Mouse (Mus musculus): ENCODE measurements around the gene Ntm. TPM values are rescaled to one million over a fixed set of nuclear protein-coding genes. Genes with fewer than 3 reads are reported as not detected.
A peak's percentile ranks its signal among the peaks of the same experiment; 100 is the strongest.

Ntm gene
- total and polyA plus RNA-seq, 2 experiments from 2014 or later: 162 to 235 TPM

DNA sequence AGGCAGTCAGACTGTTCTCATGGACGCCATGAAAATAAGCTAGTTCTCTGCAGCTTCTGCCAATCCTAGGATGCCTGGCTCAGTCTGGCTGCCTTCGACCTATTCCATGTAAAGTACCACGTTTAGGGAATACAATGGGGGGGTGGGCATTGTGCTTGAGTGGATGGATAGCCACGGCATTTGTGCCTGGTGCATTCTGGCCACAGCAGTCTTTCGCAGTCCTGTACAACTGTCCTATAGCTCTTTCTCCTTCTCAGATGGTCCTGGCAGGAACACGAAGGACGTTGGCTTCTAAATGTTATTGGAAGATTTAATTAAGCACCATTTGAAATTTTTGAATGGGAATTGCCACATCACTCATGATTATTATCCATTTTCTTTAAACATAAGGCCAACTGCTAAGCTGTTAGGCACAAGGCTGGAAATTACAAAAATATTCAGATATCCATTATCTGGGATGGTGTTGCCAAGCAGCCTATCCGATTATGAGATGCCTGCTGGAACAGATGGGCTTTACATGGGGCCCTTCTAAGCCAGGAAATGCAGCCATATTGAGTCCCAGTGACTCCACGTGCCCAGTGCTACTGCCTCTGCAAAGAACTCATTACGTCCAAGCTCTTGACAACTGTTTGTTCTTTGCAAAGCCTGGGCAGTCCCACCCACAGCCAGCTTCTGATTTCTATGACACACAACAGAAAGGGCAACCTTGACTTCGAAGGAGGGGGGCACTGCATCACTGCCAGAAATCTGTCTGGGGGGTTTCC lies 190.1 kb downstream of the Ntm start:
- Histone ChIP-seq H3K4me1 (ENCODE audit: insufficient read depth) (no peaks in the 10 kb centered on the region), H3K4me2 (ENCODE audit: low read depth) (no peak overlapping the region), H3K9ac (no peak overlapping the region), H3K27ac (ENCODE audit: low read depth, low read length) (0 out of 2 replicates have a peak overlapping the region, but pooled peaks have one; percentile 5), H3K9me3 (ENCODE audit: low read length) (no peaks in the 10 kb centered on the region), H3K27me3 (ENCODE audit: insufficient read depth, low read length) (no peaks in the 10 kb centered on the region; the same call in 1 of the 2 replicates), H3K36me3 (ENCODE audit: insufficient read depth) (no peaks in the 10 kb centered on the region), H3K4me3 (ENCODE audit: low read depth, low read length) (no peak overlapping the region)
- TF ChIP-seq CTCF (IDR thresholded peaks at IDR 0.05; ENCODE audit: low read depth): no peak
- ATAC-seq: peak; percentile 75
- peak; percentile 57 for DNase-seq
- WGBS: 39% methylated on average over 11 of the region's 11 CpGs

- WGBS: 60% methylated on average over 5 of the region's 5 CpGs
- DNase-seq (no peak), ATAC-seq (no peak)
- Histone ChIP-seq H3K9ac (no peak overlapping the region), H3K36me3 (ENCODE audit: insufficient read depth) (no peaks in the 10 kb centered on the region), H3K27ac (ENCODE audit: low read depth, low read length) (no peak overlapping the region), H3K9me3 (ENCODE audit: low read length) (no peaks in the 10 kb centered on the region), H3K4me3 (ENCODE audit: low read depth, low read length) (no peak overlapping the region), H3K4me2 (ENCODE audit: low read depth) (no peak overlapping the region), H3K4me1 (ENCODE audit: insufficient read depth) (no peaks in the 10 kb centered on the region), H3K27me3 (ENCODE audit: insufficient read depth, low read length) (no peaks in the 10 kb centered on the region; the same call in 1 of the 2 replicates)
- no peak for TF ChIP-seq CTCF (IDR thresholded peaks at IDR 0.05; ENCODE audit: low read depth)
These were observed 191.1 kb downstream of the Ntm start for GRCm38 (mm10) chr9:29771870-29772269.

DNA sequence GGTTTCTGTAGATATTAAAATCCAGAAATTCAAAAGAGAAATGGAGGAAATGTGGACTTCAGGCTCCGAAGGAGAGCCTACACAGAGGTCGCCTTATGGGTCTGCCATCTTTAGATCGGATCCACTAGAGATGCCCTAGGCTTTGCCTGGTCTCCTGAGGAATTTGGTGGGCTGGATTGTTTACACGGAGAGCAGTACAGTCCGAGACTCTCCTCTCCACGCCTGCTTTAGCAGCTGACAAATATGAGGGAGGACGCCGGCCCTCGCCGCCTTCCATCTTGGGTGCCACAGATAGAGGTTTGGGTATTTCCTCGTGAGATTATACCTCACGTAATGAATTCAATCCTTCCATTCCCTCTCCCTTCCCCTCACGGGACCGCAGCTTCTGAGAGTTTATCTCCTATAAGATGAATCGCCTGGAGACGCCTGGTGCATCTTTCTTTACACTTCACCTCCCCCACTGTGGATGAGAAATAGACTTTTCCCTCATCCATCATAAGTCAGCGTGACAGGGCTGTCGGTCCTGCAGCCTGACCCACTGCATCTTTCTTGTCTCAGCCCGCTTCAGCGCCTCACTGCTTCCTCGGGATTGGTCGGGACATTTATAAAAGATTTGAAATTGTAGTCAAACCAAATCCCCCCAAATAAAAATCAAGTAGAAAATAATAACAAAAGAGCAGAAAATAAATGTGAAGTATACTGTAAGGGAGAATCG lies 191.7 kb downstream of the Ntm start:
- WGBS: 87% methylated on average over 23 of the region's 23 CpGs
- H3K9me3 ChIP-seq (ENCODE audit: low read length): no peaks in the 10 kb centered on the region
- H3K27ac ChIP-seq (ENCODE audit: low read depth, low read length): no peak overlapping the region

DNA sequence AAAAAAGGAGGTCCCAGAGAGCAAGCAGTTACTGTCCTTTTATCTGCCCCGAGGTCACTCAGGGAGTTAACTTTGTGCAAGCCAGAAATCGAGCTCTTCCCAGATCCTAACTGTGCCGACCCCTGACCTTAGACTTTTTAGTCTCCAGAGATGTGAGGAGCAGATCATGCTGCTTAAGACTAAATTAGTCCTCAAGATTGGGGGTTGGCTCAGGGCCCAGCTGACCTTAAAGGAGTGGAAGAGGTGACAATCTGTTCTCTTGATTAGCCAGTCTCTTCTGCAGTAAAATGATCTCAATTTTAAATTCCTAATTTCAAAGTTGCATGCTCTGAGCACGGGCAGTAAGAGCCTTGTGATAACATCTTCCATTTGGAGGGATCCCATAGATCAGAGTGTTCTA lies 193.6 kb downstream of the Ntm start:
- TF ChIP-seq CTCF (IDR thresholded peaks at IDR 0.05; ENCODE audit: low read depth): no peak
- no peak overlapping the region for H3K27ac ChIP-seq (ENCODE audit: low read depth, low read length)
- no peaks in the 10 kb centered on the region; the same call in 1 of the 2 replicates for H3K27me3 ChIP-seq (ENCODE audit: insufficient read depth, low read length)
- no peak for DNase-seq
- H3K4me3 ChIP-seq (ENCODE audit: low read depth, low read length): no peak overlapping the region
- H3K4me2 ChIP-seq (ENCODE audit: low read depth): no peak overlapping the region
- H3K9ac ChIP-seq: no peak overlapping the region
- WGBS: 65% methylated on average over 4 of the region's 4 CpGs
- no peaks in the 10 kb centered on the region for H3K36me3 ChIP-seq (ENCODE audit: insufficient read depth)
- no peaks in the 10 kb centered on the region for H3K4me1 ChIP-seq (ENCODE audit: insufficient read depth)
- ATAC-seq: no peak
- H3K9me3 ChIP-seq (ENCODE audit: low read length): no peaks in the 10 kb centered on the region

More for the DNA sequence above, 191.7 kb downstream of the Ntm start:
- no peak for TF ChIP-seq CTCF (IDR thresholded peaks at IDR 0.05; ENCODE audit: low read depth)
- Histone ChIP-seq H3K27me3 (ENCODE audit: insufficient read depth, low read length) (no peaks in the 10 kb centered on the region; the same call in 1 of the 2 replicates), H3K9ac (no peak overlapping the region), H3K4me2 (ENCODE audit: low read depth) (no peak overlapping the region), H3K4me1 (ENCODE audit: insufficient read depth) (no peaks in the 10 kb centered on the region), H3K36me3 (ENCODE audit: insufficient read depth) (no peaks in the 10 kb centered on the region), H3K4me3 (ENCODE audit: low read depth, low read length) (no peak overlapping the region)
- DNase-seq (no peak), ATAC-seq (no peak)

- WGBS: 64% methylated on average over 6 of the region's 6 CpGs
- H3K27me3 ChIP-seq (ENCODE audit: insufficient read depth, low read length): no peaks in the 10 kb centered on the region; the same call in 1 of the 2 replicates
- peaks cover 7% of the 10 kb centered on the region for H3K4me1 ChIP-seq (ENCODE audit: insufficient read depth)
- H3K4me3 ChIP-seq (ENCODE audit: low read depth, low read length): no peak overlapping the region
- no peaks in the 10 kb centered on the region for H3K36me3 ChIP-seq (ENCODE audit: insufficient read depth)
- DNase-seq: no peak
- H3K9ac ChIP-seq: no peak overlapping the region
- no peak for TF ChIP-seq CTCF (IDR thresholded peaks at IDR 0.05; ENCODE audit: low read depth)
- no peak for ATAC-seq
- no peak overlapping the region for H3K4me2 ChIP-seq (ENCODE audit: low read depth)
- no peak overlapping the region for H3K27ac ChIP-seq (ENCODE audit: low read depth, low read length)
- no peaks in the 10 kb centered on the region for H3K9me3 ChIP-seq (ENCODE audit: low read length)
These were observed 196.7 kb downstream of the Ntm start for GRCm38 (mm10) chr9:29765990-29766980.

GRCm38 (mm10) chr9:29763338-29763737 lies 199.6 kb downstream of the Ntm start:
- H3K4me2 ChIP-seq (ENCODE audit: low read depth): no peak overlapping the region
- no peak for ATAC-seq
- H3K9ac ChIP-seq: no peak overlapping the region
- peaks cover 7% of the 10 kb centered on the region for H3K4me1 ChIP-seq (ENCODE audit: insufficient read depth)
- 81% methylated on average over 4 of the region's 4 CpGs for WGBS
- H3K27ac ChIP-seq (ENCODE audit: low read depth, low read length): no peak overlapping the region
- no peaks in the 10 kb centered on the region for H3K27me3 ChIP-seq (ENCODE audit: insufficient read depth, low read length)
- no peaks in the 10 kb centered on the region for H3K36me3 ChIP-seq (ENCODE audit: insufficient read depth)
- H3K9me3 ChIP-seq (ENCODE audit: low read length): no peaks in the 10 kb centered on the region
- no peak overlapping the region for H3K4me3 ChIP-seq (ENCODE audit: low read depth, low read length)
- no peak for TF ChIP-seq CTCF (IDR thresholded peaks at IDR 0.05; ENCODE audit: low read depth)
- no peak for DNase-seq
